Mouse (Mus musculus): ENCODE data around the gene Cep57l1.

- TF ChIP-seq CTCF (conservative IDR thresholded peaks at IDR 0.05; ENCODE audit: low read length) (no peak), POU5F1 (IDR thresholded peaks at IDR 0.05; ENCODE audit: borderline replicate concordance, low read length) (no peak), NANOG (IDR thresholded peaks at IDR 0.05; ENCODE audit: borderline replicate concordance, low read length) (no peak)
Observed at GRCm38 (mm10) chr10:41797253-41797652, 12.4 kb downstream of the Cep57l1 start.

All from E14TG2a.4 (cell line).